Mouse (Mus musculus) liver, embryonic 14.5 days (tissue): ENCODE data around the gene Cyp2t4.

Experiments used
- CTCF ChIP-seq: IDR thresholded peaks from 2 replicates; pipeline ENCODE4 v1.5.1; 2016; ENCODE audit warnings: antibody characterized with exemption, low read depth, control low read depth
- EP300 ChIP-seq: IDR thresholded peaks from 2 replicates; pipeline ENCODE4 v1.6.1; 2016; ENCODE audit warnings: antibody characterized with exemption, low read depth

DNA sequence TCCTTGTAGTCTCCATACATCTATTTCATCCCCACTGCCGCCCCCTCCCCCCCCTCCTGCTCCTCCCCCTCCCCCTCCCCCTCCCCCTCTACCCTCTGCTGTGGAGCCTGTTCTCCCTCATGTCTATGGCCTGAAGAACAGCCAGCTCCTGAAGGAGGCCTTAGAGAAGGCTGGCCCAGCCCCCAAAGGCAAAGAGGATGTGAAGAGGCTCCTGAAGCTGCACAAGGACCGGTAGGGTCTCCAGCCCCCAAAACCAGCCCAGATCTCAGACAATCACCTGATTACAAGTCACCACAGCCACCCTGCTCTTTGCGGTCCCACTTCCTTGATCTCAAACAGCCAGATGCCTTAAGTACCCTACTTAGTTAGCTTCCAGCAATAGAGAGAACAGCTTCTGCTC is 43.6 kb downstream of the Cyp2t4 start:
- TF ChIP-seq CTCF (no peak), EP300 (no peak)
